Comparison of ENCODE assay signal across 8 mouse cellular contexts in the genomic region with DNA sequence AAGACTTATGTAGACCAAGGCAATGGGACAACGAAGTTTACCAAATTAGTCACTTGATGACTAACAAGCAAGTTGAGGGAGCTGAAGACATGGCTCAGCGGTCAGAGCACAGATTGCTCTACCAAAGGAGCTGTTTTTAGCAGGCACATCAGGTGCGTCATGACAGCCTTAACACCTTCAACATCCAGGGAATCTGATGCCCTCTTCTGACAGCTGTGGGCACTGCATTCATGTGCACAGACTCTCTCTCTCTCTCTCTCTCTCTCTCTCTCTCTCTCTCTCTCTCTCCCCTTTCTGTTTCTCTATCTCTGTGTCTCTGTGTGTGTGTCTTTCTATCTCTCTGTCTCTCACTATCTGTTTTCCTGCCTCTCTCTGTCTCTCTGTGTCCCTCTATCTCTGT. TPM values are rescaled to one million over a fixed set of nuclear protein-coding genes. Genes with fewer than 3 reads are reported as not detected.
DNase-seq lines count a peak whose midpoint lies in the region; ATAC-seq and TF ChIP-seq lines count a peak whose summit lies in the region.

No protein-coding gene starts in this region.

- peak; percentile 31 for DNase-seq in kidney, adult 11 months
- peak; percentile 15 for DNase-seq in Patski (ENCODE audit: low read depth, low spot score)
- peak; percentile 38 to 50 for DNase-seq in spleen, adult 2 months (ENCODE audit: low read depth in 1 of 2, low spot score in 2 of 2)
- no peak for DNase-seq in forebrain, embryonic 14.5 days (ENCODE audit: low spot score)
- DNase-seq in testis, postnatal 10 days (ENCODE audit: low spot score): no peak

- H3K36me3 ChIP-seq in kidney, embryonic 14.5 days (ENCODE audit: control insufficient read depth, insufficient read depth, low read length): no peaks in the 10 kb centered on the region
- H3K36me3 ChIP-seq in spleen, adult 2 months (ENCODE audit: control insufficient read depth, insufficient read depth, low read length): no peaks in the 10 kb centered on the region
- H3K36me3 ChIP-seq in forebrain, embryonic 14.5 days (ENCODE audit: control insufficient read depth, insufficient read depth, low read length): no peaks in the 10 kb centered on the region
- H3K36me3 ChIP-seq in midbrain, embryonic 16.5 days (ENCODE audit: control insufficient read depth, insufficient read depth, low read length): no peaks in the 10 kb centered on the region

- no peak overlapping the region for H3K4me3 ChIP-seq in kidney, embryonic 14.5 days (ENCODE audit: low read length)
- no peak overlapping the region for H3K4me3 ChIP-seq in embryonic fibroblast, embryonic 13.5 days (ENCODE audit: insufficient read depth, low read length)
- H3K4me3 ChIP-seq in spleen, adult 2 months (ENCODE audit: extremely low read depth, insufficient read depth, insufficient read length): no peak overlapping the region
- H3K4me3 ChIP-seq in forebrain, embryonic 14.5 days (ENCODE audit: low read depth, low read length): no peak overlapping the region
- no peak overlapping the region for H3K4me3 ChIP-seq in midbrain, embryonic 16.5 days (ENCODE audit: low read depth, low read length)

- ATAC-seq in kidney, embryonic 14.5 days (ENCODE audit: low FRiP score, low TSS enrichment): no peak
- peak; percentile 54 for ATAC-seq in Patski
- no peak for ATAC-seq in forebrain, embryonic 14.5 days
- ATAC-seq in midbrain, embryonic 16.5 days: no peak

- in situ Hi-C loops in Patski (cut with MboI; ENCODE audit: low pct_unique_long_range_greater_than_20kb): loop anchor here (10.0 kb wide), 1 partner anchor 106 kb away; no protein-coding TSS in a partner anchor

- no peaks in the 10 kb centered on the region for H3K27me3 ChIP-seq in kidney, embryonic 14.5 days (ENCODE audit: control insufficient read depth, insufficient read depth, low read length)
- H3K27me3 ChIP-seq in Patski: peaks cover 5% of the 10 kb centered on the region
- H3K27me3 ChIP-seq in spleen, adult 2 months (ENCODE audit: control insufficient read depth, insufficient read depth, low read length): no peaks in the 10 kb centered on the region
- no peaks in the 10 kb centered on the region for H3K27me3 ChIP-seq in forebrain, embryonic 14.5 days (replicated peaks; ENCODE audit: control insufficient read depth, insufficient read depth, low read length)
- H3K27me3 ChIP-seq in midbrain, embryonic 16.5 days (ENCODE audit: control insufficient read depth, insufficient read depth, low read depth, low read length): no peaks in the 10 kb centered on the region

- H3K4me2 ChIP-seq in kidney, embryonic 14.5 days (replicated peaks; ENCODE audit: low read depth, low read length): no peak overlapping the region
- H3K4me2 ChIP-seq in forebrain, embryonic 14.5 days (ENCODE audit: low read length): no peak overlapping the region
- no peak overlapping the region for H3K4me2 ChIP-seq in midbrain, embryonic 16.5 days (ENCODE audit: low read length)

- H3K4me1 ChIP-seq in kidney, embryonic 14.5 days (ENCODE audit: control insufficient read depth, insufficient read depth, low read length): 0 out of 2 replicates have a peak, but pooled peaks cover 3% of the 10 kb centered on the region
- H3K4me1 ChIP-seq in embryonic fibroblast, embryonic 13.5 days (ENCODE audit: control insufficient read depth, insufficient read depth, low read length): no peaks in the 10 kb centered on the region
- H3K4me1 ChIP-seq in spleen, adult 2 months (ENCODE audit: control insufficient read depth, insufficient read depth, insufficient read length): no peaks in the 10 kb centered on the region
- H3K4me1 ChIP-seq in forebrain, embryonic 14.5 days (ENCODE audit: control insufficient read depth, insufficient read depth, low read length): no peaks in the 10 kb centered on the region
- H3K4me1 ChIP-seq in midbrain, embryonic 16.5 days (ENCODE audit: control insufficient read depth, insufficient read depth, low read length): no peaks in the 10 kb centered on the region

- no peak overlapping the region for H3K27ac ChIP-seq in kidney, embryonic 14.5 days (ENCODE audit: low read depth, low read length)
- H3K27ac ChIP-seq in embryonic fibroblast, embryonic 13.5 days (ENCODE audit: insufficient read depth, low read length): no peak overlapping the region
- H3K27ac ChIP-seq in spleen, adult 2 months (ENCODE audit: insufficient read depth, low read length): no peak overlapping the region
- H3K27ac ChIP-seq in forebrain, embryonic 14.5 days (ENCODE audit: low read depth, low read length): no peak overlapping the region
- H3K27ac ChIP-seq in midbrain, embryonic 16.5 days (ENCODE audit: low read length): no peak overlapping the region

- H3K9ac ChIP-seq in kidney, embryonic 14.5 days (ENCODE audit: low read depth, low read length): no peak overlapping the region
- H3K9ac ChIP-seq in forebrain, embryonic 14.5 days (ENCODE audit: low read length): no peak overlapping the region
- no peak overlapping the region for H3K9ac ChIP-seq in midbrain, embryonic 16.5 days (ENCODE audit: low read depth, low read length)

- CTCF ChIA-PET in Patski (lab: Charles Lee): interaction anchor here (0.6 to 1.2 kb wide), 3 partner anchors 9 to 118 kb away, joined by 3 to 4 read pairs (median 3); no protein-coding TSS in a partner anchor

- POLR2A ChIA-PET in Patski (lab: Charles Lee): interaction anchor here (0.6 kb wide), 1 partner anchor 121 kb away, joined by 6 read pairs; no protein-coding TSS in a partner anchor

- 72% methylated on average over 3 of the region's 3 CpGs for WGBS in kidney, embryonic 14.5 days
- 48% methylated on average over 3 of the region's 3 CpGs for WGBS in spleen, adult 2 months
- 74% methylated on average over 3 of the region's 3 CpGs for WGBS in forebrain, embryonic 14.5 days
- WGBS in midbrain, embryonic 16.5 days: 74% methylated on average over 3 of the region's 3 CpGs

- TF ChIP-seq CTCF in Patski (IDR thresholded peaks at IDR 0.05): peak; percentile 83
- peak; percentile 27; the same call in 1 of the 2 replicates for TF ChIP-seq CTCF in embryonic fibroblast, embryonic 13.5 days (IDR thresholded peaks at IDR 0.05; ENCODE audit: borderline replicate concordance, insufficient read depth, low read length)
- TF ChIP-seq CTCF in spleen, adult 2 months (IDR thresholded peaks at IDR 0.05; ENCODE audit: extremely low read depth, insufficient read depth, insufficient read length, insufficient replicate concordance): peak; percentile 39; the same call in 1 of the 2 replicates

- TF ChIP-seq POLR2A in embryonic fibroblast, embryonic 13.5 days (IDR thresholded peaks at IDR 0.05; ENCODE audit: low read depth, low read length): no peak
- TF ChIP-seq POLR2A in spleen, adult 2 months (IDR thresholded peaks at IDR 0.05; ENCODE audit: low read depth, low read length): no peak

- no peaks in the 10 kb centered on the region for H3K9me3 ChIP-seq in kidney, embryonic 14.5 days (ENCODE audit: control insufficient read depth, low read length)
- H3K9me3 ChIP-seq in forebrain, embryonic 14.5 days (replicated peaks; ENCODE audit: control insufficient read depth, low read length): no peaks in the 10 kb centered on the region
- no peaks in the 10 kb centered on the region for H3K9me3 ChIP-seq in midbrain, embryonic 16.5 days (replicated peaks; ENCODE audit: control insufficient read depth, low read length, poor library complexity, severe bottlenecking)

RNA-seq across cellular contexts. Expression of gene Hist1h2aa, which starts 16.7 kb away (rescaled TPM):
- not detected in 2 replicates for polyA plus RNA-seq in kidney, embryonic 14.5 days (2014; fragmentation: Nextera tagmentation; extraction: Ambion mirVana)
- polyA plus RNA-seq in Patski (2021): not detected
- polyA plus RNA-seq in embryonic fibroblast, embryonic 13.5 days (2011; ENCODE audit: insufficient read length, low read depth, missing spikeins): not detected in 2 replicates
- polyA plus RNA-seq in spleen, adult 2 months (2012; rRNA removed): not detected in 2 replicates
- polyA plus RNA-seq in forebrain, embryonic 14.5 days (2014; fragmentation: Nextera tagmentation; extraction: Ambion mirVana): not detected in 2 replicates
- not detected in 2 replicates for polyA plus RNA-seq in midbrain, embryonic 16.5 days (2015; fragmentation: Nextera tagmentation; extraction: Ambion mirVana)

RNA-seq across cellular contexts. Expression of gene Hist1h2ba, which starts 17.0 kb away (rescaled TPM):
- polyA plus RNA-seq in kidney, embryonic 14.5 days (2014; fragmentation: Nextera tagmentation; extraction: Ambion mirVana): not detected in 2 replicates
- polyA plus RNA-seq in Patski (2021): not detected
- not detected in 2 replicates for polyA plus RNA-seq in embryonic fibroblast, embryonic 13.5 days (2011; ENCODE audit: insufficient read length, low read depth, missing spikeins)
- not detected in 2 replicates for polyA plus RNA-seq in spleen, adult 2 months (2012; rRNA removed)
- polyA plus RNA-seq in forebrain, embryonic 14.5 days (2014; fragmentation: Nextera tagmentation; extraction: Ambion mirVana): not detected in 2 replicates
- polyA plus RNA-seq in midbrain, embryonic 16.5 days (2015; fragmentation: Nextera tagmentation; extraction: Ambion mirVana): not detected in 2 replicates

RNA-seq across cellular contexts. Expression of gene Slc17a4, which starts 36.1 kb away (rescaled TPM):
- polyA plus RNA-seq in kidney, embryonic 14.5 days (2014; fragmentation: Nextera tagmentation; extraction: Ambion mirVana): 2.0 and 2.5 TPM in 2 replicates
- 0.22 TPM for polyA plus RNA-seq in Patski (2021)
- polyA plus RNA-seq in embryonic fibroblast, embryonic 13.5 days (2011; ENCODE audit: insufficient read length, low read depth, missing spikeins): not detected in 2 replicates
- 0.07 and 0.13 TPM in 2 replicates for polyA plus RNA-seq in spleen, adult 2 months (2012; rRNA removed)
- polyA plus RNA-seq in forebrain, embryonic 14.5 days (2014; fragmentation: Nextera tagmentation; extraction: Ambion mirVana): not detected in 2 replicates
- not detected in 2 replicates for polyA plus RNA-seq in midbrain, embryonic 16.5 days (2015; fragmentation: Nextera tagmentation; extraction: Ambion mirVana)

RNA-seq across cellular contexts. Expression of gene Scgn, which starts 40.1 kb away (rescaled TPM):
- polyA plus RNA-seq in kidney, embryonic 14.5 days (2014; fragmentation: Nextera tagmentation; extraction: Ambion mirVana): 0.15 TPM in 1 of 2 replicates, not detected in the other
- 0.21 TPM for polyA plus RNA-seq in Patski (2021)
- polyA plus RNA-seq in embryonic fibroblast, embryonic 13.5 days (2011; ENCODE audit: insufficient read length, low read depth, missing spikeins): not detected in 2 replicates
- polyA plus RNA-seq in spleen, adult 2 months (2012; rRNA removed): not detected in 2 replicates
- 4.2 and 5.3 TPM in 2 replicates for polyA plus RNA-seq in forebrain, embryonic 14.5 days (2014; fragmentation: Nextera tagmentation; extraction: Ambion mirVana)
- polyA plus RNA-seq in midbrain, embryonic 16.5 days (2015; fragmentation: Nextera tagmentation; extraction: Ambion mirVana): 1.3 and 2.6 TPM in 2 replicates

Comparison
In these comparisons a context has a peak if more than half of its experiments do, and no peak if none do; other contexts are left out.
1. DNase-seq: peak in kidney, adult 11 months (single experiment), Patski (single experiment) and spleen, adult 2 months (2 of 2); none in forebrain, embryonic 14.5 days (single experiment) and testis, postnatal 10 days (single experiment).
2. CTCF ChIP-seq: peak in every context shown above with its lines; median percentile 83 in Patski; 39 in spleen, adult 2 months; 27 in embryonic fibroblast, embryonic 13.5 days.